Mouse (Mus musculus) limb, embryonic 13.5 days (tissue): Measurements from ENCODE around the gene Gm42420. TPM values are rescaled to one million over a fixed set of nuclear protein-coding genes. Genes with fewer than 3 reads are reported as not detected.

Source experiments
- ATAC-seq: fragments of 200-750 bp; cut with Nextera tagmentation; 2 replicates; pipeline ENCODE4 v1.8.0; 2017; ENCODE audit warnings: low read depth, moderate number of reproducible peaks, moderate TSS enrichment; ENCODE audit not compliant: low FRiP score
- H3K27ac ChIP-seq: fragments of 300-500 bp; sonication (generic); 2 replicates; pipeline ENCODE4 v1.5.1; 2015; ENCODE audit warnings: inconsistent platforms, mild to moderate bottlenecking, moderate library complexity
- H3K27me3 ChIP-seq: fragments of 300-500 bp; sonication (generic); 2 replicates; pipeline ENCODE4 v1.6.1; 2015; ENCODE audit warnings: mild to moderate bottlenecking, inconsistent platforms
- H3K36me3 ChIP-seq: fragments of 300-500 bp; sonication (generic); 2 replicates; pipeline ENCODE4 v1.6.1; 2015; ENCODE audit warnings: inconsistent platforms, mild to moderate bottlenecking, moderate library complexity
- H3K4me1 ChIP-seq: fragments of 300-500 bp; sonication (generic); 2 replicates; pipeline ENCODE4 v1.6.1; 2015; ENCODE audit warnings: inconsistent platforms
- H3K4me2 ChIP-seq: fragments of 300-500 bp; sonication (generic); replicated peaks from 2 replicates; pipeline ENCODE4 v1.6.1; 2015; ENCODE audit warnings: inconsistent platforms, mild to moderate bottlenecking, moderate library complexity
- H3K4me3 ChIP-seq: fragments of 300-500 bp; sonication (generic); 2 replicates; pipeline ENCODE4 v1.5.1; 2015; ENCODE audit warnings: moderate library complexity, mild to moderate bottlenecking, inconsistent platforms
- H3K9ac ChIP-seq: fragments of 300-500 bp; sonication (generic); 2 replicates; pipeline ENCODE4 v1.6.1; 2015; ENCODE audit warnings: mild to moderate bottlenecking, inconsistent platforms
- H3K9me3 ChIP-seq: fragments of 300-500 bp; sonication (generic); 2 replicates; pipeline ENCODE4 v1.6.1; 2016; ENCODE audit warnings: inconsistent platforms
- WGBS: fragments of 180-500 bp; shearing (Covaris S2); methylation state at CpG from one replicate; pipeline ENCODE4 v1.1.7; 2015; 5-methylcytosine and 5-hydroxymethylcytosine counted together
- polyA plus RNA-seq: library from polyadenylated mRNA; unstranded; fragments of >200 nt; fragmentation: Nextera tagmentation; extraction: Ambion mirVana; gene quantifications from 2 replicates; pipeline ENCODE4 v1.2.1, GENCODE M21; 2015

Gm42420 gene
- polyA plus RNA-seq, result 1.0 and 3.4 TPM in 2 replicates

GRCm38 (mm10) chr6:39585517-39585916 is at the start of gene Gm42420:
Gene Gm42420, plus strand, starts transcription at chr6:39585753.
- H3K4me1 ChIP-seq, result no peaks in the 10 kb centered on the region
- H3K27ac ChIP-seq, result no peak within 1 kb of the TSS
- H3K9ac ChIP-seq, result no peak within 1 kb of the TSS
- 96% methylated on average over 6 of the region's 6 CpGs for WGBS
- peaks cover 93% of the 10 kb centered on the region for H3K36me3 ChIP-seq
- H3K4me3 ChIP-seq, result no peak within 1 kb of the TSS
- H3K27me3 ChIP-seq, result no peaks in the 10 kb centered on the region
- ATAC-seq, result no peak
- no peak within 1 kb of the TSS for H3K4me2 ChIP-seq
- no peaks in the 10 kb centered on the region for H3K9me3 ChIP-seq

GRCm38 (mm10) chr6:39536621-39537020 is 48.9 kb upstream of the Gm42420 start:
- 59% methylated on average over 1 of the region's 1 CpGs for WGBS
- peaks cover 33% of the 10 kb centered on the region for H3K4me1 ChIP-seq
- H3K27ac ChIP-seq, result no peak overlapping the region
- H3K27me3 ChIP-seq, result no peaks in the 10 kb centered on the region
- ATAC-seq, result no peak
- H3K4me2 ChIP-seq, result no peak overlapping the region
- peaks cover 16% of the 10 kb centered on the region for H3K36me3 ChIP-seq
- H3K9ac ChIP-seq, result no peak overlapping the region
- no peak overlapping the region for H3K4me3 ChIP-seq
- H3K9me3 ChIP-seq, result 0 out of 2 replicates have a peak, but pooled peaks cover 3% of the 10 kb centered on the region

GRCm38 (mm10) chr6:39537276-39537675 is 48.3 kb upstream of the Gm42420 start:
- Histone ChIP-seq H3K4me2 (no peak overlapping the region), H3K27ac (no peak overlapping the region), H3K4me3 (no peak overlapping the region), H3K36me3 (peaks cover 16% of the 10 kb centered on the region), H3K9ac (no peak overlapping the region), H3K9me3 (0 out of 2 replicates have a peak, but pooled peaks cover 3% of the 10 kb centered on the region), H3K4me1 (peaks cover 36% of the 10 kb centered on the region), H3K27me3 (no peaks in the 10 kb centered on the region)
- WGBS, result 91% methylated on average over 5 of the region's 5 CpGs
- ATAC-seq, result no peak

GRCm38 (mm10) chr6:39538227-39538626 is 47.3 kb upstream of the Gm42420 start:
- H3K27ac ChIP-seq, result peak overlapping the region; percentile 78; the same call in 1 of the 2 replicates

GRCm38 (mm10) chr6:39539679-39540155 is 45.8 kb upstream of the Gm42420 start:
- 10% methylated on average over 7 of the region's 7 CpGs for WGBS
- peak overlapping the region; percentile 31; the same call in 1 of the 2 replicates for H3K9ac ChIP-seq

More at GRCm38 (mm10) chr6:39538227-39538626, 47.3 kb upstream of the Gm42420 start:
- no peak overlapping the region for H3K4me3 ChIP-seq
- WGBS, result 36% methylated on average over 8 of the region's 8 CpGs
- H3K4me1 ChIP-seq, result peaks cover 46% of the 10 kb centered on the region
- H3K36me3 ChIP-seq, result peaks cover 12% of the 10 kb centered on the region
- 0 out of 2 replicates have a peak, but pooled peaks cover 3% of the 10 kb centered on the region for H3K9me3 ChIP-seq
- ATAC-seq, result no peak
- no peaks in the 10 kb centered on the region for H3K27me3 ChIP-seq
- no peak overlapping the region for H3K9ac ChIP-seq
- peak overlapping the region; percentile 44; the same call in 1 of the 2 replicates for H3K4me2 ChIP-seq

GRCm38 (mm10) chr6:39540563-39540962 is 45.0 kb upstream of the Gm42420 start:
- WGBS, result 42% methylated on average over 2 of the region's 2 CpGs
- H3K36me3 ChIP-seq, result no peaks in the 10 kb centered on the region
- H3K27ac ChIP-seq, result no peak overlapping the region
- H3K27me3 ChIP-seq, result no peaks in the 10 kb centered on the region
- no peak overlapping the region for H3K4me3 ChIP-seq
- no peak overlapping the region for H3K9ac ChIP-seq
- peaks cover 68% of the 10 kb centered on the region for H3K4me1 ChIP-seq
- H3K4me2 ChIP-seq, result 0 out of 2 replicates have a peak overlapping the region, but pooled peaks have one; percentile 44
- H3K9me3 ChIP-seq, result no peaks in the 10 kb centered on the region
- ATAC-seq, result no peak

More at GRCm38 (mm10) chr6:39539679-39540155, 45.8 kb upstream of the Gm42420 start:
- Histone ChIP-seq H3K4me3 (peak overlapping the region; percentile 2; the same call in 1 of the 2 replicates), H3K9me3 (no peaks in the 10 kb centered on the region), H3K36me3 (0 out of 2 replicates have a peak, but pooled peaks cover 2% of the 10 kb centered on the region), H3K4me1 (peaks cover 61% of the 10 kb centered on the region), H3K27ac (peak overlapping the region; percentile 78), H3K27me3 (no peaks in the 10 kb centered on the region), H3K4me2 (peak overlapping the region; percentile 44)
- ATAC-seq, result no peak

GRCm38 (mm10) chr6:39542631-39543597 is 42.6 kb upstream of the Gm42420 start:
- peak overlapping the region; percentile 96 for H3K27ac ChIP-seq
- peak overlapping the region; percentile 11; the same call in 1 of the 2 replicates for H3K4me3 ChIP-seq
- peak; percentile 88 for ATAC-seq
- H3K36me3 ChIP-seq, result peaks cover 3% of the 10 kb centered on the region; the same call in 1 of the 2 replicates
- H3K9ac ChIP-seq, result peak overlapping the region; percentile 43; the same call in 1 of the 2 replicates
- WGBS, result 9% methylated on average over 15 of the region's 15 CpGs
- peak overlapping the region; percentile 53 for H3K4me2 ChIP-seq
- H3K27me3 ChIP-seq, result no peaks in the 10 kb centered on the region
- peaks cover 67% of the 10 kb centered on the region for H3K4me1 ChIP-seq
- H3K9me3 ChIP-seq, result no peaks in the 10 kb centered on the region

GRCm38 (mm10) chr6:39543769-39544420 is 41.7 kb upstream of the Gm42420 start:
- Histone ChIP-seq H3K9ac (no peak overlapping the region), H3K27ac (peak overlapping the region; percentile 96), H3K4me2 (peak overlapping the region; percentile 53), H3K36me3 (peaks cover 8% of the 10 kb centered on the region), H3K4me1 (peaks cover 57% of the 10 kb centered on the region), H3K4me3 (no peak overlapping the region), H3K27me3 (no peaks in the 10 kb centered on the region), H3K9me3 (no peaks in the 10 kb centered on the region)
- no peak for ATAC-seq
- WGBS, result 41% methylated on average over 15 of the region's 15 CpGs

- H3K9me3 ChIP-seq, result no peaks in the 10 kb centered on the region
- H3K4me2 ChIP-seq, result no peak overlapping the region
- 70% methylated on average over 7 of the region's 7 CpGs for WGBS
- peaks cover 12% of the 10 kb centered on the region for H3K36me3 ChIP-seq
- no peak overlapping the region for H3K4me3 ChIP-seq
- no peak overlapping the region for H3K9ac ChIP-seq
- peak overlapping the region; percentile 96; the same call in 1 of the 2 replicates for H3K27ac ChIP-seq
- no peaks in the 10 kb centered on the region for H3K27me3 ChIP-seq
- ATAC-seq, result no peak
- H3K4me1 ChIP-seq, result peaks cover 42% of the 10 kb centered on the region
Observed at GRCm38 (mm10) chr6:39545474-39545873, 40.1 kb upstream of the Gm42420 start.

- ATAC-seq, result no peak
- H3K27me3 ChIP-seq, result no peaks in the 10 kb centered on the region
- no peak overlapping the region for H3K4me3 ChIP-seq
- no peak overlapping the region; the same call in 1 of the 2 replicates for H3K9ac ChIP-seq
- 75% methylated on average over 5 of the region's 5 CpGs for WGBS
- H3K4me2 ChIP-seq, result no peak overlapping the region
- no peak overlapping the region for H3K27ac ChIP-seq
- peaks cover 30% of the 10 kb centered on the region for H3K4me1 ChIP-seq
- H3K36me3 ChIP-seq, result peaks cover 12% of the 10 kb centered on the region
- no peaks in the 10 kb centered on the region for H3K9me3 ChIP-seq
Observed at GRCm38 (mm10) chr6:39548030-39548429, 37.5 kb upstream of the Gm42420 start.

GRCm38 (mm10) chr6:39551981-39552636 is 33.4 kb upstream of the Gm42420 start:
- no peak overlapping the region for H3K4me3 ChIP-seq
- H3K4me1 ChIP-seq, result peaks cover 28% of the 10 kb centered on the region
- no peak overlapping the region for H3K27ac ChIP-seq
- 67% methylated on average over 8 of the region's 8 CpGs for WGBS
- H3K9ac ChIP-seq, result no peak overlapping the region
- H3K9me3 ChIP-seq, result no peaks in the 10 kb centered on the region
- no peak for ATAC-seq
- H3K36me3 ChIP-seq, result peaks cover 25% of the 10 kb centered on the region
- H3K27me3 ChIP-seq, result no peaks in the 10 kb centered on the region
- H3K4me2 ChIP-seq, result no peak overlapping the region
